Mouse (Mus musculus) kidney, adult 8-10 months (tissue): ENCODE data around the gene Pld6.
"Not testable (repeated sequence)": the region's sequence is repeated elsewhere in the genome, so short reads cannot be mapped to it uniquely, and the experiment has no call there.

Experiments
- DNase-seq, 2 experiments: peaks; one replicate each; pipeline ENCODE4 v3.0.0; 2022

Gene Pld6

DNA sequence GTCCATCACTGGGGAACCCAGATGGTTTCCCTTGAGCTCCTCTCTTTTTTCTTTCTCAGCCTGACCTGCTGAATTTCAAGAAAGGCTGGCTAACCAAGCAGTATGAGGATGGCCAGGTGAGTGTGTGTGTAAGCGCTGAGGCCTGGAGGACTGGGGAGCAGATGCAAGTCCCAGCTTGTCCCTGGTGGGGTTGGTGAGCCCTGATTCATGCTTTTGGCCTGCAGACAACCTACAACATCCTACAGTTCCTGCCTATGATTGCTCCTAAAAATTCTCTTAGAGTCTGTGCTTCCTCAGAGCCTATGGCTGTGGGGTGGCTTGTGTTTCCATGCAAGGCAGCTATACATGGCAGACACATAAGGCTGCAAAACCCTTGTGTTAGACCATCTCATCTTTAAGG is 43.7 kb downstream of the Pld6 start:
- DNase-seq: no peak

DNA sequence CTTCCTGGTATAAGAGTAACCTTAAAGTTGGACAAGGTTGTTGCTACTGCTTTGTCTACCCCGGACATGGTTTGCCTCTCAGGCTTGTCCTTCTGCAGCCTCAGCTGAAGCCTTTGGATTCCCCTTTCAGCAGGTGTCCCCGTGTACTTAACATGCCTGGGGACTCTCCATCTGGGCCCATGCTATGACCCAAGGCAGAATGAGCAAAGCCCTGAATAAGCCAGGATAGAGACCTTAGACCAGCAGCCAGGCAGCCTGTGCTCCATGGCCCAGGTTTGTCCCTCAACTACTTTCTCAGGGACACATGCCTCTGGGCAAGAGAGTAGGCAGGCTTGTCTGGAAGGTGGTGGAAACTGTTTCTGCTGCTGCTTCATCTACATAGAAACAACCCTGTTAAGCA is 44.1 kb downstream of the Pld6 start:
- DNase-seq: no peak

DNA sequence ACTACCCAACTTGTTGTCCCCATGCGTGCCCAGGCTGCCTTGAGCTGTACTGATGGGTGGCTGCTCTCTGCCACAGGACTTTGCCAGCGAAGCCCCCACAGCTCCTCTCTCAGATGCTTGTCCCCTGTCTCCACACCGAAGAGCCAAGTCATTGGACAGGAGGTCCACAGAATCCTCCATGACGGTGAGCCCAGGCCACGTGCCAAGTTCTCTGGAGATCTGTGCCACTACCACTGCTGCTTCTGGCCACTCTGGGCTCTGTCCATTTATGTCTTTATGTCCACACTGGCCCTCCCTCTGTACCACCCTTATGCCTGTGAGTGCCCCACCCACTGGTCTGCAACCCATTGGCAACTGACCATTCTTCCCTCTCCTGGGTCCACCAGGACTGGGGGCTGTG is 45.5 kb downstream of the Pld6 start:
- no peak for DNase-seq

DNA sequence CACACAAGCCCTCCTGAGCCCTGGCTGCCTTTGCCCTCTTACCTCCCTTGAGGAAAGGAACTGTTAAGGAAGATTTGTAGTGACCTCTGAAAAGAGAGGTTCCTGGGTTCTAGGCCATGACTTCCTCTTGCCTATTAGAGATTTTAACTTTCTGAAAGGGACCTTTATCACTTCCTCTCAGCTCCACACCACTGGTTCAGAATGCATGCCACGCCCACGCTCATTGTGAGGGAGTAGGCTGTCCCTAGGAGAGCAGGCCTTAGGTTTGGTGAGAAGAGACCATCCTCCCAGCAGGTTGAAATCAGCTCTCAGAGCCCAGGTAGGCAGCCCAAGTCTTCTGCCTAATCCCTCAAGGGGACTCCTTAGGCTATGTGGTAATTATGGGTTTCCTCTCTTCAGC is 47.4 kb downstream of the Pld6 start:
- DNase-seq: no peak

DNA sequence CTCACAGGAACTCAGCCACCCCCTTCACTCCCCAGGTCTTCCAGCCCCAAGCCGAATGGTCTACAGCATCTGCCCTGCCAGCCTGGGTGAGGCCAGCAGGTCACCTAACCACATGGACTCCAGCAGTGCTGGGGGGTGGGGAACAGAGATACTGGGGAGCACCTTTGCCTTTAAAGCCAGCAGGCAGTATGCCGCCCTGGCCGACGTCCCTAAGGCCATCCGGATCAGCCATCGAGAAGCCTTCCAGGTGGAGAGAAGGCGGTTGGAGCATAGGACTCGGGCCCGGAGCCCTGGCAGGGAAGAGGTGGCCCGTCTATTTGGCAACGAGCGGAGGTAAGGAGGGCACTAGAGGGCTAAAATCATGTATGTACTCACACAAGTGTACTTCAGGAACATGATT is 50.2 kb downstream of the Pld6 start:
- no peak for DNase-seq

DNA sequence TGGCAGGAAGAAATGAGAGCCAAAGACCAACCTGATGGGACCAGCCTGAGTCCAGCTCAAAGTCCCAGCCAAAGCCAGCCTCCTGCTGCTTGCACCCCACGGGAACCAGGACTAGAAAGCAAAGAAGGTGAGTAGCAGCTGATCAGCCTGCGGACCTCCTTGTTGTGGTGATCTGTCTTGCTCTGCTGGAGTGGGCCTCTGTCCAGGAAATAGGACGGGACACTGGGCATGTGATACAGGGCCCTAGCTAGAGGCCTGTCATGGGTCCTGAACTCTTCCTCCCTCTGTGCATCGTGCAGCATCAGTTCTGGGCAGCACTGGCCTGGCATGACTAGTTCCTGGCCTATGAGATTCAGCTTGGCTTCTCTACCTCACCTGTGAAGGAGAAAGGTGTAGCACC is 51.5 kb downstream of the Pld6 start:
- not testable (repeated sequence) for DNase-seq

DNA sequence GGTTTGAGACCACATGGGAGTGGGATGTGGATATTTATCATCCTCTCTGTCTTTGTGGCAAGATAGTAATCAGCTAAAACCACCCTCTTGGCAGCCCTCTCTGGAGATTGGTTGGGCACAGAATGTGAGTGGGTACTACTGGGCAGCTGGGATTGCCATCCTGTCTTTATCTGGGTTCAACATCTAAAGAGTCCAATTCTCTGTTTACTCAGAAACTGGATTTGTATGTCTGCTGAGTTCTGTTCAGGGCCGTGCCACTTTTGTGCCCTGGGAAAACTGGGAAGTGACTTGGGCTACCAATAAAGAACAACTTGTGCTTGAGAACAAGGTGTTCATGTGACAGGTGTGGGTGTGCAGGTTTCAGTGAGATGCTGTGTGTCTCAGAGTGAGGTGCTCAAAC is 53.1 kb downstream of the Pld6 start:
- no peak for DNase-seq
